Mouse (Mus musculus) mouse embryonic stem cell (cell line): ENCODE results near the gene Tsc22d4.

Source experiments
- in situ Hi-C, 2 experiments: fragments of 300-500 bp; cut with MboI; formaldehyde crosslinking; loops; 1 replicate in 1 of 2; 3 replicates in 1 of 2; pipeline ENCODE4 v1.14.3; 2019 to 2020; ENCODE audit warnings: low sequenced_read_pairs in 2 of 2, low pct_unique_long_range_greater_than_20kb in 1 of 2, mixed read lengths in 1 of 2; ENCODE audit not compliant: unreplicated experiment in 1 of 2

The Tsc22d4 gene

GRCm38 (mm10) chr5:137783901-137784540, 38.5 kb downstream of the Tsc22d4 start:
- in situ Hi-C loops, result no loop called here

- in situ Hi-C loops, result no loop called here
Measured at GRCm38 (mm10) chr5:137784546-137784945, 39.0 kb downstream of the Tsc22d4 start.

GRCm38 (mm10) chr5:137785164-137786031, 39.9 kb downstream of the Tsc22d4 start:
- in situ Hi-C loops, result no loop called here

- in situ Hi-C loops, result no loop called here
Measured at GRCm38 (mm10) chr5:137786109-137786942, 40.8 kb downstream of the Tsc22d4 start.

GRCm38 (mm10) chr5:137787151-137787928, 41.8 kb downstream of the Tsc22d4 start, which contains the start of the genes Mepce and Zcwpw1:
Gene Mepce (minus strand): TSS chr5:137787655.
Gene Zcwpw1 (plus strand): TSS chr5:137787798.
- in situ Hi-C loops, result no loop called here

GRCm38 (mm10) chr5:137788171-137788570, 42.6 kb downstream of the Tsc22d4 start:
- in situ Hi-C loops, result no loop called here

- in situ Hi-C loops, result no loop called here
Measured at GRCm38 (mm10) chr5:137788946-137789531, 43.5 kb downstream of the Tsc22d4 start.

- in situ Hi-C loops, result loop anchor here in 1 of 2 experiments (10.0 kb wide), 1 partner anchor 83 kb away; the partner anchor contains the start of gene Pilrb2
Measured at GRCm38 (mm10) chr5:137791553-137791952, 46.0 kb downstream of the Tsc22d4 start.

- in situ Hi-C loops, result loop anchor here in 1 of 2 experiments (10.0 kb wide), 1 partner anchor 78 kb away; the partner anchor contains the start of gene Pilrb2
Measured at GRCm38 (mm10) chr5:137796606-137797005, 51.1 kb downstream of the Tsc22d4 start.

GRCm38 (mm10) chr5:137800917-137801316, 55.4 kb downstream of the Tsc22d4 start:
- in situ Hi-C loops, result loop anchor here in 1 of 2 experiments (25.0 kb wide), 1 partner anchor 411 kb away; no protein-coding TSS in a partner anchor

- in situ Hi-C loops, result loop anchor here in 1 of 2 experiments (25.0 kb wide), 1 partner anchor 406 kb away; no protein-coding TSS in a partner anchor
Measured at GRCm38 (mm10) chr5:137806158-137806557, 60.6 kb downstream of the Tsc22d4 start.

- in situ Hi-C loops, result loop anchor here in 1 of 2 experiments (25.0 kb wide), 1 partner anchor 404 kb away; no protein-coding TSS in a partner anchor
Measured at GRCm38 (mm10) chr5:137808316-137808715, 62.8 kb downstream of the Tsc22d4 start.

GRCm38 (mm10) chr5:137817466-137818222, 72.1 kb downstream of the Tsc22d4 start:
- in situ Hi-C loops, result loop anchor here in 1 of 2 experiments (25.0 kb wide), 1 partner anchor 395 kb away; no protein-coding TSS in a partner anchor
